Mouse (Mus musculus) gastrocnemius, postnatal 25 days (tissue): ENCODE data around the gene Pex7. TPM values are rescaled to one million over a fixed set of nuclear protein-coding genes. Genes with fewer than 3 reads are reported as not detected.

Source experiments
- DNase-seq: peaks from one replicate; pipeline ENCODE4 v3.0.0; 2022
- long read RNA-seq, 2 experiments: library from polyadenylated mRNA; stranded (forward); transcript quantifications; one replicate each; pipeline ENCODE4 v2.0.0; 2021
- total RNA-seq, 2 experiments: library from RNA; stranded (reverse); gene quantifications; 1 replicate in 1 of 2; 2 replicates in 1 of 2; pipeline ENCODE4 v1.2.3; 2021

Gene Pex7
- 10 to 100 TPM; 14.6 to 15.6 TPM for total RNA-seq
- long read RNA-seq, experiment 1, full-length matches to known transcripts, result 15 of 24 reads
- long read RNA-seq, experiment 1, partial matches to known transcripts, result 0 of 24 reads
- long read RNA-seq, experiment 1, other reads (novel, unspliced or antisense), result 9 of 24 reads
- long read RNA-seq, experiment 2, full-length matches to known transcripts, result 32 of 44 reads
- long read RNA-seq, experiment 2, partial matches to known transcripts, result 0 of 44 reads
- long read RNA-seq, experiment 2, other reads (novel, unspliced or antisense), result 12 of 44 reads

DNA sequence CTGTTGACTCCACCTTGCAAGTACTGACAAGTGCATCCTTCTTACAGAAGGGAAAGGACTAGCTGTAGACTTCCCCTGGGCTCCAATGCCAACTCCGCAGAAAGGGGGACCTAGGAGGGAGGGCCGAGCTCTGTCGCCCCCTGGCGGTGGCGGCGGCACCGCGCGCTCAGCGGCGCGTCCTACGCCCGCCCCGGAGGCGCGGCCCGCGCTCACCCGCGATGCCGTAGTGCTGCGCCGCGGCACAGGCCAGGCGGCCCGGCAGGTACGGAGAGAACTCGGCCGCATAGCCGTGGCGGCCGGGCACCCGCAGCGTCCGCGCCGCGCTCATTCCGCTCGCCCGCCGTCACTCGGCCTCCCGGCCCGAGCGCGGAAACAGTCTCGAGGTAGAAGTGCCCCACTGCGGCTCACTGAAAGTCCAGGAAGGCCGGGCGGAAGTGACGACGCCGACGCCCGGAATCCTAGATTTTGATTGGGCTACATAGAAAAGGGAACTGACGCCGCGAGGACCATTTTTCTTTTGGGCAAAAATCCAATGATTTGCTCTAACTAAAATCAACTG, at the start of gene Pex7:
TSS of gene Pex7 (minus strand) at position 444 of the 559 bp plus-strand sequence.
- peak; percentile 89 for DNase-seq

DNA sequence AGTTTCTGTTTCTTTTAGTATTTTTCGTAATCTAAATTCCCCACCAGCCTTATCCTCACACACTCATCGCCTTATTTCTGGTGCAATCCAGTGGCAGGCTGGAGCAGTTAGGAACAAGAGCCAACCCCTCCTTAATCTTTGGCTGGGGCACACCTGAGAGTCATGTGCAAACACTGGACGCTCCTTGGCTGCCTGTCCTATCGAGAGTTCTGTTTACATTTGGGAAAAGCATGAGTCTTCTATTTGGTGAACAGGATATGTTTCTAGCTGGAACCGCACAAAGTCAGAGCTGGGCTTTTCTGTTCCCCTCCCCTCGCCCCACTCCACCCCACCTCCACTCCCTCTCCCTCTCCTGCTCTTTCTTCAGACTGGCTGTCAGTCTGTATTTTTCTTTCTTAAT, 49.3 kb upstream of the Pex7 start:
- DNase-seq, result no peak

DNA sequence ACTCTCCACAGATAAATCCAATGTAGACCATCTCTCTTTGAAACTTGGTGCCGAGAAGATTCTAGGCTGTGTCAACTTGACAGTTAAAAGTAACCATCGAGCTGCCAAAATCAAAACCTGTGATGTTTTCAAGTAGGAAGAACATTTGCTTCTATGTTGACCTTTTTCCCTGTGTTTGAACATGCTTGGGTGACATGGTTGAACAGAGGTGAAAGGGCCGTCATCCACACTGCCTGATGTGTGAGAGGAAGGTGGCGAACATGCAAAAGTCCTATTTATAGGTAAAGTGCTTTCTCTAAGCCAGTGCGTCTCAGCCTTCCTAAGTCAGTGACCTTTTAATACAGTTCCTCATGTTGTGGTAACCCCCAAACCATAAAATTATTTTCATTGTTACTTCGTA, 48.3 kb upstream of the Pex7 start:
- no peak for DNase-seq

DNA sequence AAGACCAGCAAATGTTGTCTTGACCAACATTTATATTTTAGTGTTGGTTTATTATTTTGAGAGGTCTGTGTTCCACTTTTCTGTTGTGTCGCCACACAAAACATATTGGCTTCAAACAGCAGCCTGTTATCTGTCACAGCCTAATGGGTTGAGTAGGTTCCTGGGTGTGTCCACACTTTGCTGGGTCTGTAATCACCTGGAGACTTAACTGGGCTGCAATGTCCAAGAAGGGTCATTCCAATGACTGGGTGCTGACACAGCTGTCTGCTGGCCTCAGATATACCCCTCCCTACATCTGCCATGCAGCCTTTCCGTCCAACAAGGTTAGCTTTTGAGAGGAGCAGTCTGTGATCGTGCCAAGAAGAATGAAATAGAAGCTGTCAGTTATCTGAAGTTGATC, 47.1 kb upstream of the Pex7 start:
- DNase-seq, result no peak

DNA sequence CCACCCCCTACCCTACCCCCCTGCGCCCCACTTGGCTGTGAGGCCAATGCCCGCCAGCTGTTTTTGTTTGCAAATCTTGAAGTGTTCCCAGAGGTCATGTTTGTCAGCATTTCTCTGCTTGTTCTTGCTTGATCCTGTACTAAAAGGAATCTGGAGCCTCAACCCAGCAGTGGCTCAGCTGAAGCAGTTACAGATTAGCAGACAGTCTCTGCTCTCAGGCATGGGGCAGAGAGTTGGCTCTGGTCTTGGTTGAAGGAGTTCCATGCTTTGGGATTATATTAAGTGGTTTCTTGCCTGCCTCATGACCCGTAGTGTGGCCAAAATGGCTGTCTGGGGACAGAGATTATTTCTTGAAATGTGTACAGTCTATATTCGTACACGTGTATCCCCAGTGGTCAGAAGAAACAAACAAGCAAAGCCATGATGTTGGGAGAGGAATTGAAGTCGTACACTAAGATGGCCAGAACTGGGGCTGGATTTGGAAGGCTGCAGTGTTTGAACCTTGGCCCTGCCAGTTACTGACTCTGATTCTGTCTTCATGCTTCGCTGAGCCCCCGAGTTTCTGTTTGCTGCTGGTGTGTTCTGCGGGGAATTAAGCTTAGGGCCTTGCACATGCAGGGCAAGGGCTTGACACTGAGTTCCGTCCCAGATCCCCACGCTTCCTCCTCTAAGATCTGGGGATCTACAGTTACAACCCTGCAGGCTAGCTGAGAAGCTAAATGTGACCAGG, 45.7 kb upstream of the Pex7 start:
- DNase-seq, result no peak

DNA sequence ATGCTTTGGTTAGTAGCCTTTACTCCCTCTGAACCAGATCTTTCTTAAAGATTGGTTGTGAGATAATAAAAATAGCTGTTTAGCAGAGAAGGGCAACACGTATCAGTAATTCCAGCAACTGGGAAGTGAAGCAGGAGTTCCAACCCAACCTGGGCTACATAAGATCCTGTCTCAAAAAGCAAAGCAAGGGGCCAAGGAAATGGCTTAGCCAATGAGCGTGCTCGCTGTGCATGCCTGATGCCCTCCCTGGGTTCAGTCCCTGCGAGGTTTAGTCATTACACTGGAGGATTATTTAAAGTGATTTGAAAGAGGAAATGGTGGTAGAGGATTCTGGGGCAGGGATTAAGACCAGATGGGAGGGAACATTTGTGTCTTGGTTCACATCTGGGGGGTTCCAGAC, 41.6 kb upstream of the Pex7 start:
- no peak for DNase-seq

DNA sequence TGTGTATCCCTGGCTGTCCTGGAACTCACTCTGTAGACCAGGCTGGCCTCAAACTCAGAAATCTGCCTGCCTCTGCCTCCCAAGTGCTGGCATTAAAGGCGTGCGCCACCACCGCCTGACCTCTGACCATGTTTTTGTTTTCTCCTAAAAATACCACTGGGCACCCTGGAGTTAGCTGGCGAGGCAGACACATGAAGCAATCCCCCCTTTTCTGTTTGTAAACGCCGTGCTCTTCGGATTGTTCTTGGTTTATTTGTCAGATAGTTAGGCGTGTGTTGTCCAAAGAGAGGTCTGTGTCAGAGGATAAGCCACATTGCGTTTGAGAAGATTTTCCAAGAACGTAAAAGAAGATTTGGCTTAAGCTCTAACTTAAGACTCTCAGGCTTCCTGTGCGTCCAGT, 40.9 kb upstream of the Pex7 start:
- no peak for DNase-seq

DNA sequence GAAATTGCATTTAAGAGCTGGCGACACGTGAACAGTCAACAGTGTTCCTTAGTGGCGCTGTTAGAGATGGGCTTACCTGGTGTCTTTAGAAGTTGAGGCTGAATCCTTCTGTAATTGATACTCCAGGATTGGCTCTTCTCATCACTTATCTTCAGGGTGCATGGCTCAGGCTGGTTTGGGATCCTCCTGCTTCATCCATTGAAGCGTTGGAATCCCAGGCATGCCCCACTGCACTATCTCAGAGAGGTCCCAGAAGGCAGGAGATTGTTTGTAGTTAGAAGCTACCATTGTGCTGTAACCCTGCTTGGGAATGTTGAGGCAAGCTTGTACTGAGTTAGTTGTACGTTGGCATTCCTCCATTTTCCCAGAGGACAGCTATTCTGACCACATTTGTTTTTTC, 40.4 kb upstream of the Pex7 start:
- no peak for DNase-seq

DNA sequence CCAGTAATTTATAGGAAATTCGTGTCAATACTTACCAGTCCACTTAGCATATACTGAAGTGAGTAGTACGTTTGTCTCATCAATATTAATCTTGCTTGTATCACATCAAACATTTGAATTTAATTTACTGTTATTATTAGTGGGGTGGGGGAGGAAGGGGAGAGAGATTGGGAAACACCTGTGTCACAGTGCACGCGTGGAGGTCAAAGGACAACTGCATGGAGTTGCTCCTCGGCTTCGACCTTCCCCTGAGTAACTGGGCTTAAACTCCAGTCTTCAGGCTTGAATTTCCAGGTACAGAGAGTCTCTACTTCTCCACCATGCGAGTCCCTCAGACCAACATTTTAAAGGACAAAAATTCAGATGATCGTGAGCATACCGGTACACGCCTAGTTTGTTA, 40.0 kb upstream of the Pex7 start:
- no peak for DNase-seq

DNA sequence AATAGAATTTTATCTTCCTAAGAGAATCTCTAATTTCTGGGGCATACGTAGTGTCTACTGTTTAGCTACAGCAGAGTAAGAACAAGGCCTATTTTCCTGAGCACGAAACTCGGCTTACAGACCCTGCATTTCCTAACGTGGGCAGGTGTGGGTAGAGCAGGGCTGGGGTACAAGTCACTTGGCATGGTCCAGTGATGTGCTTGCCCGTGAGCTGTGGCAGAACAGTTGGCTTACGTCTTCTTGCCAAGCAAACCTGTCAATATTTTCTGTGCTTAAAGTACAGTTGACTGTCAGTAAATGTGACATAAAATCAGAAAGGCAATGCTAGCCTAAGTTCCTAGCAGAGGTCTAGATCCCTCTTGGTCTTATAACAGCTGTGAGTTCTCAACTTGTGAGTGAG, 39.2 kb upstream of the Pex7 start:
- DNase-seq, result no peak

DNA sequence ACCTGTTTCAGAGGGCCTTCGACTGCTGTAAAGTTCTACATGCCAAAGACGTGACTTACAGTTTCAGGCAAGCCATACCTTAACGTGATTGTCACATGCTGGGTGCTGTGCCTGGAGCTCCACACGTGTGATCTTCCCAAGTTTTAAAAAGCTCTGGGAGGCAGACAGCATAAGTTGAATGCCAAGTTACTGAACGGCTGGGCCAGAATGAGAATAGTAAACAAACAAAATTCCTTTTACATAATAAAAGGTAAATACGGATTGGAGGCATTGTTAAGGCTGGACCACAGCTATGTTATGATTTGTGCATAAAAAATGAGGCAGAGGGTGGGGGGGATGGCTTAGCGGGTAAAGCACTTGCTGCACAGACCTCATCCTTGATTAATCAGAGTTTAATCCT, 38.2 kb upstream of the Pex7 start:
- no peak for DNase-seq

DNA sequence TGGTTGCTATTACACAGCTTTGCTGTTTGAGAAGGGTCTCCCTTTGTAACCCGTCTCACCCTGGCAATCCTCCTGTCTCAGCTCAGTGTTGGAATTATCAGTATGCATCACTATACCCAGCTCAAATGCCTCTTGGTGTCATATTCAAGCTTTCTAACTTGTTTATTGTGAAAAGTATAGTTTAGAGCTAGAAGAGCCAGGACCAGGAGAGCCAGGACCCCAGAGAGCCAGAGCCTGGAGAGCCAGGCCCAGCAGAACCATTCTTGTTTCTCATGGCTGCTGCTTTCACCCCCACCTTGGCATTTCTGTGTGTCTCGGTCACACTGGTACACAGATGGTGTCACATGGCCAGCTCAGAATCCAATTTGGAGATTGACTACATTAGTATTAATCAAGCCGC, 35.1 kb upstream of the Pex7 start:
- DNase-seq, result no peak

DNA sequence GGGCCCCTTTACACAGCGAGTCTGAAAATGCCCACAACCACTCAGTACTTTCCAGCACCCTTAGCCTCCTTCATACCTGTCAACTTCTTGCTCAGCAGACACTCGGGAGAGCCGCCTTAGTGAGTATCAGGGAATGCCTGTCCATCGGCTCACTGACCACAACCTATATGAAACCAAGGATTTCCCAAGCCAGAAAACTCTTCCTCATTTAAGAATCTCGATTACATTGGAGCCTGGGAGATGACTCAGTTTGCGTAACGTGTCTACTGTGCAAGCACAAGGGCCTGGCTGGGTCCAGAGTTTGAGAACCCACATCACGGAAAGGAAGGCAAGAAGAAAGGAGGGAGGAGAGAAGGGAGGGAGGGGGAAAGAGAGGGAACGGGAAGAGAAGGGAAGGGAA, 34.4 kb upstream of the Pex7 start:
- DNase-seq, result no peak

DNA sequence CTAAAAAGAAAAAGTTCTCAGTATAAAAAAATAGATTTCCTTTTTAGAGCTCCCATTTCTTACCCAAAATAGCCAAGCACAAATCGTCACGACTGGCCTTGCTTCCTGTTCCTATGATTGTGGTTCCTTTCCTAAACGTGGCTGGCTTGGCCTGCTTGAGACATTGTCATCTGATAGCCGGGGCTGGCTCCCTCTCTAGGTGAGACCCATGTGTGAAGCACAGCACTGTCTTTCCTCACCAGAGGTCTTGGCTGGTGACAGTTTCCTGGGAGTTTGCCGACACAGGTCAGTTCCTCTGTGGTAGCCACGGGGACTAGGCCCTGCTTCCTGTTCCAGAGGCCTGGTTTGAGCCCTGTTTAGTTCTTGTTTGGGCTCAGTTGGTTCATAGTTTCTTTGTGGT, 33.6 kb upstream of the Pex7 start:
- DNase-seq, result peak; percentile 60

DNA sequence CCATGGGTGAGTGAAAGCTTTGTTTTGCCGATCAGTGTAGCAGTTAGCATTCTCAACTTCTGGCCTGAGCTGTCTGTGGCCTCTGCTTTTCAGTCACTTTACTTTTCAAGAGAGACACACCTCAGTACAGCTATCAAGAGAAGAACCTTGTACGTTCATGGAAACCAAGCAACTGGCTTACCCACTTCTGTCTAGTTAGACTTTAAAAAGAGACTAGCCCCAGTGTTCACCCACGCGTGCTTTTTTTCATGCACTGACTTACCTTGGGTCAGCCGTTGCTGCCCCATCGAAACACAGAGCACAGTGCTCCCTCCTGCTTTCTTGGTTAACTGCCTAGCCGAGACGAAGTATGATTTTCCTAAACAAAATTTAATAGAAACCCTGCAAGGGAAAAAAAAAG, 33.1 kb upstream of the Pex7 start:
- DNase-seq, result no peak

DNA sequence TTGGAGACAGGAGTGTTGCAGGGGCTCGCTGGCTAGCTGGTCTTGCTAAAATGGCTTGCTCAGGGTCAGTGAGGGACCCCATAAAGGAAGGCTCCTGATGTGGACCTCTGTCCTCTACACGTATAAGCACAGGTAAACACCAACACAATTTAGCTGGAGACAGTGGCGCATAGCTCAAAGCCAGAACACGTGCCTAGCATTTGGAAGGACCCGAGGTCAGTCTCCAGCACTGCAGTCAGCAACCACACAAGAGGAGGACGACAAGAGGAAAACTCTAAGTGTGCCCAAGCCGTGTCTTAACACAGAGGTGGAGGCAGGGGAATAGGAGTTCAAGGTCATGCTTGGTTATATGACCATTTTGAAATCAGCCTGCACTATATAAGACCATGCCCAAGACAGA, 32.6 kb upstream of the Pex7 start:
- no peak for DNase-seq

DNA sequence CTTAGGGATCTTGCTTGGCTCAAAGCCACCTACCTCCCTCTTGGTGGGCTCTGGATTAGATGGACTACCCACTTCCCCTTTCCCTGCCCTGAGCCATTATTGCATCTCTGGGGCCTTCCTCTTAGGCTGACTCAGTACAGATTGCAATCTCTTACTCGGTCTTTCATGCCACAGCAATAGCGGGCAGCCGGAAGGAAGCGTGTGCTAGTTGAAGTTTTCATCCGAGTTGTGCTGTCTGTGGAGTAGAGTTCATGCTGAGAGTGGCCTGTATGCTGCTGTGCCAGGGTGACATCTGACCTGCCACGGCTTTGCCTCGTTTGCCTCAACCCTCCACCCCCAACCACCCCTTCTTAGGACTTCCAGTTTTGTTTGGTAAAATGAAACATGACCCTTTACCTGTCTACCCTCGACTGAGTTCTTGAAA, 31.8 kb upstream of the Pex7 start:
- DNase-seq, result no peak

DNA sequence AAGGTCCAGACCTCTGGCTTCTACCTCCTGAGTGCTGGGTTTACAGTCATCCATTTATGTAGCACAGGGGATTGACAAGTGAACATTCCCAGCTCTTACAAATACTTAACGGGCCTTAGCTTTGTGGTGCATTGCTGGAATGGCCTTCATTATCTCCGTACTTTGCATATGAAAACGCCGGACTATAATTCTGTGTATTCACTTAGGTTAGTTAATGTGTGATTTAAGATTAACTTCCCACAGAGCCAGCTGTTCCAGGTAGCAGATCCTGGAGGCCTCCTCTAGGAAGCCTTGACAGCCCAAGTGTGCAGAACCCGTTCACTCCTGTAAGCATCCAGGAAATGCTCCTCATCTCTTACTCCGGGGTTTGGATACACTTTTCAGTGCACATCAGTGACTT, 31.2 kb upstream of the Pex7 start:
- DNase-seq, result no peak

DNA sequence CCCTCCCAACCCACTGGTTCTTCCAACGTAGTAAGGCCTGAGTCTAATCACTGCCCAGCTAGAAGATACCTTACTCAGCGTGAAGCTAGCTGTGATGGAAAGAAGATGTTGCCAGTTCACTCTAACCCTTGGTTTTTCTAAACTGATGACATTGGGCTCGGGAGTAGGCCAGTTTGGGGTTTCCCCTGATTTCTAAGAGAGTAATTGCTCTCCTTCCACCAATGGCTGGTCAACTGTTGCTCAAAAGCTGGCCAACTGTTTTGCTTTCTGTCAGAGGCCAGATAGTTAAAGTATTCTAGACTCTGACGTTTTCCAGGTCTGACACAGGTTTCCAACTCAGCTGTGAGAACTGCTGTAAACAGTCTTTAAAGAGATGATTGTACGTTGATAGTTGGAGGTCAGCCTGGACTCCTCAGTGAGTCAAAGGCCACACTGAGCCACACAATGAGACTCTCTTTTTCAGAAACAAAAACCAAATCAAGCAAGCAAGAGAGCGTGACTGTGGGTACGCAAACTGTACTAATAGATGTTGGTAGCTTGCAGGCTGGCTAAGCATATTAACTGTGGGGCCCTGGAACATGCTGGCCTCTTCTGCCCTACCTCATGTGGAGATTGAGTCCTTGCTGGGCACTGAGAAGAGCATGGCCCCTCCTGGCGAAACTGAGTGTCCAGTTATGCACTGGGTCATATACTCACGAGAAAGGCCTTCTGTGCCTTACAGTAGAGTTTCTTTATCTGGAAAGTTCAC, 29.6 kb upstream of the Pex7 start:
- DNase-seq, result no peak

DNA sequence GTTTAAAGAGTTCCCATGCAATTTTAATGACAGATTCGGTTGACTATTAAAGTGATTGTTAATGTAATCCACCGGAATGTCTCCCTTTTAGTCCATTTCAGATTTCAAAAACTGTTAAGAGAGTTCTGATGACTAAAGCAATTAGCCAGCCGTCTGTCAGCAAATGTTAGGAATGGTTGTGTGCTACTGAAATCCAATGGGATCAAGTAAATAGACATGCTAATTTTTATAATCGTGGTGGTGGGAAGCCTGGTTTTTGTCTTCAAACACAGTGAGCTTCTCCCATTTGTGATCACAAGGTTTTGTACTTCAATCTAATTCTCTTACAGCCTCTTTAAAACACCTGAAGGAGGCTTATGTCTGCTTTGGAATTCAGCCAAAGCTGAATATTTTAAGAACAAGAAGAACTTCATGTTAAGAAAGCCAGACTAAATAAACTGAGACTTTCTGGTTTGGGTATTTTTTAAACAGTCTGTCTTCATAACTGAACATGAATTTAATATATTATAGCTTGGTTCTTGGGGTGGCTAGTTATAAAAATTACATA, 28.4 kb upstream of the Pex7 start:
- no peak for DNase-seq

DNA sequence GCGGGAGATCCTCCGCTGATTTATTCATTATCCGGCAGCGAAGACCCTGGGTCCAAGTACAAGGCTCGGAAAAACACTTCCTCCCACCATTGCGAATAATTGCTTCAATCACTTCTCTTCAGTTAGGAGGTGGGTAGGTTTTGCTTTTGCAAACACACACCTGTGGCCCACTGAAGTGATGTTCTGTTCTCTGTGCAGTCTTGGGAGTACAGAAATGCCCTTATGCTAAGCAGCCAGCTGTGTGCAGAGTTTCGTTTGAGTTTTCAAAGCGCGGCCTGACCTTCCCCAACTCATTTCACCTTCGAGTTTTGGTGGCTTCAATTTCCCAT, 27.8 kb upstream of the Pex7 start:
- DNase-seq, result no peak

DNA sequence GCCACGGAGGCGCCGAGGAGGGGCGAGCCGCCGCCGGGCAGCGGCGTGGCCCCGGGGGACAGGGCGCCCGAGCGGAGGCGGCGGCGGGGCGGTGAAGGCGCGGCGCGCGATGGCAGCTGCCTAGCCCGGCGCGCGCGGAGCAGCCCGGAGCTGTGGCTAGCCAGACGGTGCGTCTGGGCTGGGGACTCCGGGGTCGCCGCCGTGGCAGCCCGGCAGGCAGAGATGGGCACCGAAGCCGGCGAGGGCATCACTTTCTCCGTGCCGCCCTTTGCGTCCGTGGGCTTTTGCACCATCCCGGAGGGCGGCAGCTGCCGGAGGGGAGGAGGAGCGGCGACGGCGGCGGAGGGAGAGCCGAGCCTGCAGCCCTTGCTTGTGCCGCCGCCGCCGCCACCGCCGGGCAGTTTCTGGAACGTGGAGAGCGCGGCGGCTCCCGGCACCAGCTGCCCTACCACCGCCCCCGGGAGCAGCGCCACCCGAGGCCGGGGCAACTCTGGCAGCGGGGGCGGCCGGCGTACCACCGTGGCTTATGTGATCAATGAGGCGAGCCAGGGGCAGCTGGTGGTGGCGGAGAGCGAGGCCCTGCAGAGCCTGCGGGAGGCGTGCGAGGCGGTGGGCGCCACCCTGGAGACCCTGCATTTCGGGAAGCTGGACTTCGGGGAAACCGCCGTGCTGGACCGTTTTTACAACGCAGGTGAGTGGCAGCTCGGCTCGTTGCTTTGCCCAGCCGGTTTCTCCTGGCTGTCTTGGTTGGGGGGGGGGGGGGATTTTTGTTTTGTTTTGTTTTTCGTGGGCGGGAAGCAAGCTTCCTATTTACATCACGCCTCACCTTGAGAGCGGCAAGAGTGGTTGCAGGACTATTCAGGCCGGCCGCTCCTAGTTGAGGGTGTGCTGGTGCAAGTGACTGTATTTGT, 27.1 kb upstream of the Pex7 start, which contains the start of gene Map3k5:
TSS of gene Map3k5 (plus strand) at position 89 of the 911 bp plus-strand sequence.
- DNase-seq, result peak; percentile 35
